Mouse (Mus musculus) ES-CJ7 (cell line): Measurements from ENCODE around the gene T.

ENCODE experiments used
- DNase-seq: peaks from one replicate; pipeline ENCODE4 v3.0.0; 2011; ENCODE audit warnings: low read depth, low spot score

Gene T

GRCm38 (mm10) chr17:8433121-8433977 is 874 bp upstream of the T start:
- peak; percentile 33 for DNase-seq

GRCm38 (mm10) chr17:8436184-8436583 is 2.0 kb downstream of the T start:
- DNase-seq, result no peak

- DNase-seq, result no peak
Measured at GRCm38 (mm10) chr17:8444062-8444461, 9.8 kb downstream of the T start.

- no peak for DNase-seq
Measured at GRCm38 (mm10) chr17:8447676-8448192, 13.5 kb downstream of the T start.

- DNase-seq, result peak; percentile 38
Measured at GRCm38 (mm10) chr17:8448324-8448723, 14.1 kb downstream of the T start.

- DNase-seq, result no peak
Measured at GRCm38 (mm10) chr17:8455196-8455595, 21.0 kb downstream of the T start.

- no peak for DNase-seq
Measured at GRCm38 (mm10) chr17:8455601-8456000, 21.4 kb downstream of the T start.

GRCm38 (mm10) chr17:8456856-8457460 is 22.7 kb downstream of the T start:
- no peak for DNase-seq

GRCm38 (mm10) chr17:8461568-8461967 is 27.3 kb downstream of the T start:
- peak; percentile 57 for DNase-seq

- DNase-seq, result peak; percentile 93
Measured at GRCm38 (mm10) chr17:8463482-8464128, 29.4 kb downstream of the T start.

- DNase-seq, result no peak
Measured at GRCm38 (mm10) chr17:8467771-8468170, 33.5 kb downstream of the T start.

- DNase-seq, result peak; percentile 75
Measured at GRCm38 (mm10) chr17:8468716-8469344, 34.6 kb downstream of the T start.

- DNase-seq, result no peak
Measured at GRCm38 (mm10) chr17:8478554-8478953, 44.3 kb downstream of the T start.

GRCm38 (mm10) chr17:8479493-8480128 is 45.4 kb downstream of the T start:
- DNase-seq, result no peak

- DNase-seq, result no peak
Measured at GRCm38 (mm10) chr17:8481797-8482196, 47.6 kb downstream of the T start.

GRCm38 (mm10) chr17:8482876-8483275 is 48.7 kb downstream of the T start:
- no peak for DNase-seq

GRCm38 (mm10) chr17:8484246-8484645 is 50.0 kb downstream of the T start:
- DNase-seq, result no peak

- no peak for DNase-seq
Measured at GRCm38 (mm10) chr17:8485146-8485545, 50.9 kb downstream of the T start.

GRCm38 (mm10) chr17:8487824-8488223 is 53.6 kb downstream of the T start:
- DNase-seq, result peak; percentile 10

- no peak for DNase-seq
Measured at GRCm38 (mm10) chr17:8490971-8491370, 56.7 kb downstream of the T start.
